Comparison of ENCODE assay signal across 10 mouse cellular contexts in genomic region chr8:105169582-105169981, GRCm38 (mm10). TPM values are rescaled to one million over a fixed set of nuclear protein-coding genes. Genes with fewer than 3 reads are reported as not detected.
DNase-seq lines count a peak whose midpoint lies in the region; ATAC-seq and TF ChIP-seq lines count a peak whose summit lies in the region.
"Had no signal": no experiment of that assay in that cellular context is flagged by ENCODE, and none has a peak within 500 bp of the region (broad histone marks: within the 10 kb centered on the region; RNA-seq: fewer than 3 reads in every experiment).

No protein-coding gene starts in this region.

- H3K27ac ChIP-seq in hindbrain, embryonic 10.5 days = peak overlapping the region; percentile 99; the same call in 1 of the 2 replicates
- no peak overlapping the region for H3K27ac ChIP-seq in hindbrain, embryonic 12.5 days
- no peak overlapping the region; the same call in 1 of the 2 replicates for H3K27ac ChIP-seq in limb, embryonic 11.5 days (replicated peaks; ENCODE audit: low read depth, low read length)
- H3K27ac ChIP-seq in layer of hippocampus, adult 2 months = no peak overlapping the region

- no peak overlapping the region for H3K9ac ChIP-seq in hindbrain, embryonic 12.5 days
- no peak overlapping the region for H3K9ac ChIP-seq in limb, embryonic 11.5 days (ENCODE audit: low read length)

- ATAC-seq in hindbrain, embryonic 12.5 days (ENCODE audit: low FRiP score) = no peak
- no peak for ATAC-seq in limb, embryonic 11.5 days (ENCODE audit: insufficient number of reproducible peaks, low FRiP score, low TSS enrichment, low read depth)
- ATAC-seq in frontal cortex, adult (ENCODE audit: low TSS enrichment) = no peak

- no peaks in the 10 kb centered on the region for H3K9me3 ChIP-seq in hindbrain, embryonic 10.5 days
- no peaks in the 10 kb centered on the region for H3K9me3 ChIP-seq in hindbrain, embryonic 12.5 days (replicated peaks)
- no peaks in the 10 kb centered on the region for H3K9me3 ChIP-seq in limb, embryonic 11.5 days (ENCODE audit: control insufficient read depth, low read length)

- WGBS in hindbrain, embryonic 10.5 days = 54% methylated on average over 3 of the region's 3 CpGs
- WGBS in hindbrain, embryonic 12.5 days = 56% methylated on average over 3 of the region's 3 CpGs
- WGBS in limb, embryonic 11.5 days = 38% methylated on average over 3 of the region's 3 CpGs

- peak overlapping the region; percentile 75 for H3K4me3 ChIP-seq in hindbrain, embryonic 10.5 days
- H3K4me3 ChIP-seq in hindbrain, embryonic 12.5 days = no peak overlapping the region
- no peak overlapping the region for H3K4me3 ChIP-seq in limb, embryonic 11.5 days (ENCODE audit: low read depth, low read length)
- H3K4me3 ChIP-seq in layer of hippocampus, adult 2 months = no peak overlapping the region

- H3K27me3 ChIP-seq in hindbrain, embryonic 10.5 days (ENCODE audit: insufficient read depth, poor library complexity, severe bottlenecking) = no peaks in the 10 kb centered on the region
- no peaks in the 10 kb centered on the region for H3K27me3 ChIP-seq in hindbrain, embryonic 12.5 days
- H3K27me3 ChIP-seq in limb, embryonic 11.5 days (ENCODE audit: control insufficient read depth, insufficient read depth, low read length) = no peaks in the 10 kb centered on the region

- DNase-seq in hindbrain, embryonic 10.5 days (ENCODE audit: low spot score) = no peak
- DNase-seq in A20 (ENCODE audit: low read depth, low spot score) (peak; percentile 16), adipocyte (ENCODE audit: low spot score) (peak; percentile 51)
- DNase-seq in limb, embryonic 11.5 days (ENCODE audit: low spot score) = no peak
- no peak for DNase-seq in ovary, adult 18-20 months (ENCODE audit: low spot score)
- no peak for DNase-seq in layer of hippocampus, adult 2 months (ENCODE audit: low spot score in 2 of 2)

- no peak for TF ChIP-seq CTCF in layer of hippocampus, adult 2 months (conservative IDR thresholded peaks at IDR 0.05)

- peaks cover 12% of the 10 kb centered on the region for H3K36me3 ChIP-seq in hindbrain, embryonic 10.5 days
- no peaks in the 10 kb centered on the region for H3K36me3 ChIP-seq in hindbrain, embryonic 12.5 days
- H3K36me3 ChIP-seq in limb, embryonic 11.5 days (ENCODE audit: control insufficient read depth, insufficient read depth, low read length) = no peaks in the 10 kb centered on the region

- no peak overlapping the region for H3K4me2 ChIP-seq in hindbrain, embryonic 12.5 days (replicated peaks)
- 0 out of 2 replicates have a peak overlapping the region, but pooled peaks have one; percentile 16 for H3K4me2 ChIP-seq in limb, embryonic 11.5 days (ENCODE audit: low read depth, severe bottlenecking)

- peaks cover 29% of the 10 kb centered on the region for H3K4me1 ChIP-seq in hindbrain, embryonic 10.5 days (replicated peaks)
- peaks cover 9% of the 10 kb centered on the region for H3K4me1 ChIP-seq in hindbrain, embryonic 12.5 days
- peaks cover 9% of the 10 kb centered on the region for H3K4me1 ChIP-seq in limb, embryonic 11.5 days (ENCODE audit: control insufficient read depth, insufficient read depth, low read length)

RNA-seq across cellular contexts. Expression of gene Cbfb, which starts 0.9 kb away (rescaled TPM):
- polyA plus RNA-seq in hindbrain, embryonic 10.5 days (2016; fragmentation: Nextera tagmentation; extraction: Ambion mirVana) = 42.1 and 54.9 TPM in 2 replicates
- 66.2 and 72.5 TPM in 2 replicates for polyA plus RNA-seq in hindbrain, embryonic 12.5 days (2016; fragmentation: Nextera tagmentation; extraction: Ambion mirVana)
- polyA plus RNA-seq in limb, embryonic 11.5 days (2014; fragmentation: Nextera tagmentation; extraction: Ambion mirVana) = 105 TPM in 2 replicates
- 10 to 100 TPM; 20.0 to 20.4 TPM for total RNA-seq in layer of hippocampus, adult 2 months (2021)

RNA-seq across cellular contexts. Expression of gene Ces4a, which starts 38.0 kb away (rescaled TPM):
- not detected in 2 replicates for polyA plus RNA-seq in hindbrain, embryonic 10.5 days (2016; fragmentation: Nextera tagmentation; extraction: Ambion mirVana)
- not detected in 2 replicates for polyA plus RNA-seq in hindbrain, embryonic 12.5 days (2016; fragmentation: Nextera tagmentation; extraction: Ambion mirVana)
- not detected in 2 replicates for polyA plus RNA-seq in limb, embryonic 11.5 days (2014; fragmentation: Nextera tagmentation; extraction: Ambion mirVana)
- total RNA-seq in layer of hippocampus, adult 2 months (2021) = not detected
- total RNA-seq: left cerebral cortex, adult 2 months; MEL had no signal

RNA-seq across cellular contexts. Expression of gene D230025D16Rik, which starts 55.4 kb away (rescaled TPM):
- 27.0 and 27.1 TPM in 2 replicates for polyA plus RNA-seq in hindbrain, embryonic 10.5 days (2016; fragmentation: Nextera tagmentation; extraction: Ambion mirVana)
- 28.5 and 28.9 TPM in 2 replicates for polyA plus RNA-seq in hindbrain, embryonic 12.5 days (2016; fragmentation: Nextera tagmentation; extraction: Ambion mirVana)
- polyA plus RNA-seq in limb, embryonic 11.5 days (2014; fragmentation: Nextera tagmentation; extraction: Ambion mirVana) = 29.9 and 32.5 TPM in 2 replicates
- 10 to 100 TPM; 38.9 to 39.2 TPM for total RNA-seq in layer of hippocampus, adult 2 months (2021)

Comparison
In these comparisons a context has a peak if more than half of its experiments do, and no peak if none do; other contexts are left out.
1. DNase-seq: peak in A20 (single experiment) and adipocyte (single experiment); none in hindbrain, embryonic 10.5 days (single experiment), limb, embryonic 11.5 days (single experiment), ovary, adult 18-20 months (single experiment) and layer of hippocampus, adult 2 months (0 of 2).